Mouse (Mus musculus) hindbrain, embryonic 13.5 days (tissue): ENCODE results near the gene St3gal2. TPM values are rescaled to one million over a fixed set of nuclear protein-coding genes. Genes with fewer than 3 reads are reported as not detected.

Experiments
- ATAC-seq: fragments of 200-750 bp; cut with Nextera tagmentation; 2 replicates; pipeline ENCODE4 v1.8.0; 2017; ENCODE audit warnings: moderate TSS enrichment; ENCODE audit not compliant: low FRiP score
- H3K27ac ChIP-seq: fragments of 300-500 bp; sonication (generic); 2 replicates; pipeline ENCODE4 v1.5.1; 2015; ENCODE audit warnings: inconsistent platforms, mild to moderate bottlenecking, moderate library complexity
- H3K27me3 ChIP-seq: fragments of 300-500 bp; sonication (generic); 2 replicates; pipeline ENCODE4 v1.6.1; 2015; ENCODE audit warnings: mild to moderate bottlenecking, inconsistent platforms
- H3K36me3 ChIP-seq: fragments of 300-500 bp; sonication (generic); 2 replicates; pipeline ENCODE4 v1.6.1; 2015; ENCODE audit warnings: mild to moderate bottlenecking, inconsistent platforms
- H3K4me1 ChIP-seq: fragments of 300-500 bp; sonication (generic); replicated peaks from 2 replicates; pipeline ENCODE4 v1.6.1; 2015; ENCODE audit warnings: inconsistent platforms
- H3K4me2 ChIP-seq: fragments of 300-500 bp; sonication (generic); 2 replicates; pipeline ENCODE4 v1.6.1; 2015; ENCODE audit warnings: inconsistent platforms, mild to moderate bottlenecking, moderate library complexity
- H3K4me3 ChIP-seq: fragments of 300-500 bp; sonication (generic); 2 replicates; pipeline ENCODE4 v1.5.1; 2015; ENCODE audit warnings: mild to moderate bottlenecking, inconsistent platforms
- H3K9ac ChIP-seq: fragments of 300-500 bp; sonication (generic); 2 replicates; pipeline ENCODE4 v1.6.1; 2015; ENCODE audit warnings: mild to moderate bottlenecking, inconsistent platforms
- H3K9me3 ChIP-seq: fragments of 300-500 bp; sonication (generic); 2 replicates; pipeline ENCODE4 v1.6.1; 2016; ENCODE audit warnings: inconsistent platforms
- WGBS: fragments of 180-500 bp; shearing (Covaris S2); methylation state at CpG from one replicate; pipeline ENCODE4 v1.1.7; 2015; 5-methylcytosine and 5-hydroxymethylcytosine counted together
- polyA plus RNA-seq: library from polyadenylated mRNA; unstranded; fragments of >200 nt; fragmentation: Nextera tagmentation; extraction: Ambion mirVana; gene quantifications from 2 replicates; pipeline ENCODE4 v1.2.1, GENCODE M21; 2015

Gene St3gal2
- 21.0 and 23.0 TPM in 2 replicates for polyA plus RNA-seq

- Histone ChIP-seq H3K27me3 (no peaks in the 10 kb centered on the region), H3K4me2 (peak within 1 kb of the TSS; percentile 95), H3K27ac (peak within 1 kb of the TSS; percentile 86), H3K9me3 (no peaks in the 10 kb centered on the region), H3K4me1 (peaks cover 31% of the 10 kb centered on the region), H3K9ac (peak within 1 kb of the TSS; percentile 94), H3K36me3 (no peaks in the 10 kb centered on the region), H3K4me3 (peak within 1 kb of the TSS; percentile 82)
- ATAC-seq, result peak; percentile 99
- under 1% methylated on average over 29 of the region's 36 CpGs for WGBS
Measured at GRCm38 (mm10) chr8:110919341-110920031, at the start of gene St3gal2. Gene St3gal2, plus strand, starts transcription at chr8:110919922.

- Histone ChIP-seq H3K9ac (no peak overlapping the region), H3K4me1 (no peaks in the 10 kb centered on the region), H3K36me3 (peaks cover 97% of the 10 kb centered on the region), H3K27ac (no peak overlapping the region), H3K4me2 (no peak overlapping the region), H3K27me3 (no peaks in the 10 kb centered on the region), H3K4me3 (no peak overlapping the region), H3K9me3 (no peaks in the 10 kb centered on the region)
- 97% methylated on average over 2 of the region's 2 CpGs for WGBS
- ATAC-seq, result no peak
Measured at GRCm38 (mm10) chr8:110870501-110870900, 49.2 kb upstream of the St3gal2 start.

GRCm38 (mm10) chr8:110877862-110878261, 41.9 kb upstream of the St3gal2 start:
- H3K36me3 ChIP-seq, result peaks cover 97% of the 10 kb centered on the region
- no peak for ATAC-seq
- no peak overlapping the region for H3K4me3 ChIP-seq
- no peaks in the 10 kb centered on the region for H3K9me3 ChIP-seq
- no peak overlapping the region for H3K27ac ChIP-seq
- WGBS, result 93% methylated on average over 4 of the region's 4 CpGs
- H3K4me2 ChIP-seq, result no peak overlapping the region
- no peak overlapping the region for H3K9ac ChIP-seq
- H3K4me1 ChIP-seq, result no peaks in the 10 kb centered on the region
- H3K27me3 ChIP-seq, result no peaks in the 10 kb centered on the region

GRCm38 (mm10) chr8:110881741-110882310, 37.9 kb upstream of the St3gal2 start:
- Histone ChIP-seq H3K27ac (no peak overlapping the region), H3K36me3 (peaks cover 95% of the 10 kb centered on the region), H3K27me3 (no peaks in the 10 kb centered on the region), H3K9ac (no peak overlapping the region), H3K4me2 (no peak overlapping the region), H3K9me3 (no peaks in the 10 kb centered on the region), H3K4me3 (no peak overlapping the region), H3K4me1 (no peaks in the 10 kb centered on the region)
- WGBS, result 94% methylated on average over 10 of the region's 10 CpGs
- ATAC-seq, result no peak

- H3K4me1 ChIP-seq, result no peaks in the 10 kb centered on the region
- H3K9ac ChIP-seq, result no peak overlapping the region
- H3K27me3 ChIP-seq, result no peaks in the 10 kb centered on the region
- no peak for ATAC-seq
- no peak overlapping the region for H3K4me2 ChIP-seq
- peaks cover 96% of the 10 kb centered on the region for H3K36me3 ChIP-seq
- no peak overlapping the region for H3K4me3 ChIP-seq
- H3K27ac ChIP-seq, result no peak overlapping the region
- H3K9me3 ChIP-seq, result no peaks in the 10 kb centered on the region
- WGBS, result 97% methylated on average over 18 of the region's 18 CpGs
Measured at GRCm38 (mm10) chr8:110883824-110884223, 35.9 kb upstream of the St3gal2 start.

GRCm38 (mm10) chr8:110886634-110887033, 33.1 kb upstream of the St3gal2 start:
- no peak overlapping the region for H3K27ac ChIP-seq
- no peaks in the 10 kb centered on the region for H3K4me1 ChIP-seq
- no peak overlapping the region for H3K9ac ChIP-seq
- H3K4me2 ChIP-seq, result no peak overlapping the region
- H3K27me3 ChIP-seq, result no peaks in the 10 kb centered on the region
- H3K9me3 ChIP-seq, result no peaks in the 10 kb centered on the region
- H3K4me3 ChIP-seq, result no peak overlapping the region
- no peak for ATAC-seq
- WGBS, result 83% methylated on average over 3 of the region's 3 CpGs
- H3K36me3 ChIP-seq, result peaks cover 83% of the 10 kb centered on the region

- Histone ChIP-seq H3K36me3 (peaks cover 77% of the 10 kb centered on the region), H3K4me3 (no peak overlapping the region), H3K4me2 (no peak overlapping the region), H3K9ac (no peak overlapping the region), H3K9me3 (no peaks in the 10 kb centered on the region), H3K4me1 (no peaks in the 10 kb centered on the region), H3K27ac (no peak overlapping the region), H3K27me3 (no peaks in the 10 kb centered on the region)
- WGBS, result 91% methylated on average over 10 of the region's 10 CpGs
- no peak for ATAC-seq
Measured at GRCm38 (mm10) chr8:110887551-110887950, 32.2 kb upstream of the St3gal2 start.

- Histone ChIP-seq H3K4me1 (no peaks in the 10 kb centered on the region), H3K4me2 (no peak overlapping the region), H3K9ac (no peak overlapping the region), H3K36me3 (peaks cover 77% of the 10 kb centered on the region), H3K9me3 (no peaks in the 10 kb centered on the region), H3K27me3 (no peaks in the 10 kb centered on the region), H3K4me3 (no peak overlapping the region), H3K27ac (no peak overlapping the region)
- no peak for ATAC-seq
- 91% methylated on average over 8 of the region's 8 CpGs for WGBS
Measured at GRCm38 (mm10) chr8:110888441-110888840, 31.3 kb upstream of the St3gal2 start.

GRCm38 (mm10) chr8:110888860-110889259, 30.9 kb upstream of the St3gal2 start:
- Histone ChIP-seq H3K27me3 (no peaks in the 10 kb centered on the region), H3K9ac (no peak overlapping the region), H3K36me3 (peaks cover 77% of the 10 kb centered on the region), H3K9me3 (no peaks in the 10 kb centered on the region), H3K4me3 (no peak overlapping the region), H3K27ac (no peak overlapping the region), H3K4me2 (no peak overlapping the region), H3K4me1 (no peaks in the 10 kb centered on the region)
- 91% methylated on average over 16 of the region's 16 CpGs for WGBS
- no peak for ATAC-seq

- no peaks in the 10 kb centered on the region for H3K27me3 ChIP-seq
- H3K27ac ChIP-seq, result no peak overlapping the region
- no peak overlapping the region for H3K4me3 ChIP-seq
- 74% methylated on average over 11 of the region's 12 CpGs for WGBS
- no peaks in the 10 kb centered on the region for H3K9me3 ChIP-seq
- H3K36me3 ChIP-seq, result peaks cover 72% of the 10 kb centered on the region
- H3K4me2 ChIP-seq, result no peak overlapping the region
- no peaks in the 10 kb centered on the region for H3K4me1 ChIP-seq
- no peak overlapping the region for H3K9ac ChIP-seq
- ATAC-seq, result no peak
Measured at GRCm38 (mm10) chr8:110889904-110890470, 29.7 kb upstream of the St3gal2 start.

- 84% methylated on average over 7 of the region's 7 CpGs for WGBS
- no peak for ATAC-seq
- Histone ChIP-seq H3K4me3 (no peak overlapping the region), H3K9ac (no peak overlapping the region), H3K9me3 (no peaks in the 10 kb centered on the region), H3K36me3 (peaks cover 53% of the 10 kb centered on the region), H3K4me1 (no peaks in the 10 kb centered on the region), H3K4me2 (no peak overlapping the region), H3K27me3 (no peaks in the 10 kb centered on the region), H3K27ac (no peak overlapping the region)
Measured at GRCm38 (mm10) chr8:110892040-110892439, 27.7 kb upstream of the St3gal2 start.

GRCm38 (mm10) chr8:110892913-110893312, 26.8 kb upstream of the St3gal2 start:
- 95% methylated on average over 2 of the region's 2 CpGs for WGBS
- ATAC-seq, result no peak
- Histone ChIP-seq H3K36me3 (peaks cover 45% of the 10 kb centered on the region), H3K9me3 (no peaks in the 10 kb centered on the region), H3K27ac (no peak overlapping the region), H3K4me2 (no peak overlapping the region), H3K4me3 (no peak overlapping the region), H3K9ac (no peak overlapping the region), H3K27me3 (no peaks in the 10 kb centered on the region), H3K4me1 (no peaks in the 10 kb centered on the region)

- H3K27me3 ChIP-seq, result no peaks in the 10 kb centered on the region
- ATAC-seq, result no peak
- H3K9me3 ChIP-seq, result no peaks in the 10 kb centered on the region
- H3K27ac ChIP-seq, result no peak overlapping the region
- 85% methylated on average over 10 of the region's 10 CpGs for WGBS
- H3K36me3 ChIP-seq, result peaks cover 38% of the 10 kb centered on the region
- no peak overlapping the region for H3K4me2 ChIP-seq
- no peak overlapping the region for H3K9ac ChIP-seq
- H3K4me1 ChIP-seq, result no peaks in the 10 kb centered on the region
- H3K4me3 ChIP-seq, result no peak overlapping the region
Measured at GRCm38 (mm10) chr8:110894851-110895250, 24.9 kb upstream of the St3gal2 start.
